Mouse (Mus musculus): Measurements from ENCODE around the gene Agpat1. TPM values are rescaled to one million over a fixed set of nuclear protein-coding genes. Genes with fewer than 3 reads are reported as not detected.

Agpat1 gene
- polyA plus RNA-seq, 1 experiment = 891 TPM

DNA sequence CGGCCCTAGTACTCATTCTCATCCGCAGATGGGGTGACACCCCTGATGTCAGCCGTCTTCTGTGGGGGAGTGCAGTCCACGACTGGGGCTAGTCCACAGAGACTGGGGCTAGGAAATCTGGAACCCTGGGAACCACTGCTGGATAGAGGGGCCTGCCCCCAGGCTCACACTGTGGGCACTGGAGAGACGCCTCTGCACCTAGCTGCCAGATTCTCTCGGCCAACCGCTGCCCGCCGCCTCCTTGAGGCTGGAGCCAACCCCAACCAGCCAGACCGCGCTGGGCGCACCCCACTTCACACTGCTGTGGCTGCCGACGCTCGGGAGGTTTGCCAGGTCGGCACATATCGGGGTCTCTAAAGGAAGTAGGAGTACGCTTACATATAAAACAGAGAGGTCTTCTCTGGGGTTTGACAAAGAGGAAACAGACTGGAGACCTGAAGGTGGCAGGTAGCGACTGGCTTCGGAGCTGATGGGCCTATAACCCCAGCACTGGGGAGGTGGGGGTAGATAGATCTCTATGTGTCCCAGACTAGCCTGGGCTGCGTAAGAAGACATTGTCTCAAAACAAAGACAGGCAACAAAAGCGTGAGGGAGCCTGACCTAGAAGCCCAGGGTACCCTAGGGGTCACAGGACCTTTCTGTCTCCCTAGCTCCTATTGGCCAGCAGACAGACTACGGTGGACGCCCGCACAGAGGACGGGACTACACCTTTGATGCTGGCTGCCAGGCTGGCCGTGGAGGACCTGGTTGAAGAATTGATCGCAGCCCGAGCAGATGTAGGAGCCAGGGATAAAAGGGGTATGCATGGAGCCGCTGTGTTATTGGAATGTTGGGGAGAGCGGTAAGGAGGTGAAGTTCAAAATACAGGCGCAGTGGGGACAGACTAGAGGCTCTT lies 17.9 kb upstream of the Agpat1 start:
- Histone ChIP-seq H3K4me3 (ENCODE audit: control insufficient read depth, low read depth, low read length) (peak overlapping the region; percentile 94), H3K27ac (ENCODE audit: control insufficient read depth, insufficient read depth, low read depth, low read length) (no peak overlapping the region), H3K27me3 (ENCODE audit: control insufficient read depth, insufficient read depth, low read length) (no peaks in the 10 kb centered on the region), H3K4me1 (ENCODE audit: control insufficient read depth, insufficient read depth, low read length) (peaks cover 50% of the 10 kb centered on the region), H3K36me3 (ENCODE audit: control insufficient read depth, insufficient read depth, low read length) (no peaks in the 10 kb centered on the region)
- no peak for TF ChIP-seq CTCF (IDR thresholded peaks at IDR 0.05; ENCODE audit: control insufficient read depth, insufficient read depth, insufficient replicate concordance, low read depth, low read length)
- TF ChIP-seq POLR2A (IDR thresholded peaks at IDR 0.05; ENCODE audit: control insufficient read depth, low read depth, low read length) = no peak

DNA sequence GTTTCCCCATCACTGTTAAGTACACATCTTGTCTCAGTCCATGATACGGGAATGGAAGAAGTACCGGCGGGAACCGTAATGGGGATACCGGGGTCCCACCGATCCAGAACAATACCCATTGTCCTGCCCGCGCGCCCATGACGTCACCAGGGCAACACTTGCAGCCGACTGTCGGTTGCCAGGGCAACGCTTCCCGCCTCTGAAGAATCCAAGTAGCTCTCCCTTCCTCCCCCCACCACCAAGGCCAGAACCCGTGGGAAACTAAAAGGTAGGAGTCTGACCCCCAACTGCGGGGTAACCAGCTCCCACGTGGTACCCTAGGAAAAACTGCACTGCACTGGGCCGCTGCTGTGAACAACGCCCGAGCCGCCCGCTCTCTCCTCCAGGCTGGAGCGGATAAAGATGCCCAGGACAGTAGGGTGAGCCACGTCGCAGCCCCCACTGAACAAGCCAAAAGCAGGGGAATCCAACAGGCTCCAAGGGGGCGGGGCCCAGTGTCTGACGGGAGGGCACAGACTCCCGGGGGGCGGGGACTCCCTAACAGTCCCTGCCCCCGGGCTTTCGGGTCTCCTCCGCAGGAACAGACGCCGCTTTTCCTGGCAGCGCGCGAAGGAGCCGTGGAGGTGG lies 17.2 kb upstream of the Agpat1 start:
- Histone ChIP-seq H3K27me3 (ENCODE audit: control insufficient read depth, insufficient read depth, low read length) (0 out of 2 replicates have a peak, but pooled peaks cover 2% of the 10 kb centered on the region), H3K27ac (ENCODE audit: control insufficient read depth, insufficient read depth, low read depth, low read length) (peak overlapping the region; percentile 92), H3K4me3 (ENCODE audit: control insufficient read depth, low read depth, low read length) (peak overlapping the region; percentile 94), H3K36me3 (ENCODE audit: control insufficient read depth, insufficient read depth, low read length) (no peaks in the 10 kb centered on the region), H3K4me1 (ENCODE audit: control insufficient read depth, insufficient read depth, low read length) (peaks cover 57% of the 10 kb centered on the region)
- TF ChIP-seq POLR2A (IDR thresholded peaks at IDR 0.05; ENCODE audit: control insufficient read depth, low read depth, low read length) (no peak; the same call in 1 of the 2 replicates), CTCF (IDR thresholded peaks at IDR 0.05; ENCODE audit: control insufficient read depth, insufficient read depth, insufficient replicate concordance, low read depth, low read length) (no peak)

DNA sequence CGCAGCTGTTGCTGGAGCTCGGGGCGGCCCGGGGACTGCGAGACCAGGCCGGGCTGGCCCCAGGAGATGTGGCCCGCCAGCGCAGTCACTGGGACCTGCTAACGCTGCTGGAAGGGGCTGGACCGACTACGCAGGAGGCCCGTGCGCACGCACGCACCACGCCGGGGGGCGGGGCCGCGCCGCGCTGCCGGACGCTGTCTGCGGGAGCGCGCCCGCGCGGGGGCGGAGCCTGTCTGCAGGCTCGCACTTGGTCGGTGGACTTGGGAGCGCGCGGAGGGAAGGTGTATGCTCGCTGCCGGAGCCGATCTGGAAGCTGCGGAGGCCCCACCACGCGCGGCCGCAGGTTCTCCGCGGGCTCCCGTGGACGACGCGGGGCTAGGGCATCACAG lies 16.6 kb upstream of the Agpat1 start:
- Histone ChIP-seq H3K27ac (ENCODE audit: control insufficient read depth, insufficient read depth, low read depth, low read length) (peak overlapping the region; percentile 92), H3K4me1 (ENCODE audit: control insufficient read depth, insufficient read depth, low read length) (peaks cover 57% of the 10 kb centered on the region), H3K36me3 (ENCODE audit: control insufficient read depth, insufficient read depth, low read length) (no peaks in the 10 kb centered on the region), H3K27me3 (ENCODE audit: control insufficient read depth, insufficient read depth, low read length) (0 out of 2 replicates have a peak, but pooled peaks cover 2% of the 10 kb centered on the region), H3K4me3 (ENCODE audit: control insufficient read depth, low read depth, low read length) (peak overlapping the region; percentile 94)
- TF ChIP-seq POLR2A (IDR thresholded peaks at IDR 0.05; ENCODE audit: control insufficient read depth, low read depth, low read length) (peak; percentile 82), CTCF (IDR thresholded peaks at IDR 0.05; ENCODE audit: control insufficient read depth, insufficient read depth, insufficient replicate concordance, low read depth, low read length) (no peak)

DNA sequence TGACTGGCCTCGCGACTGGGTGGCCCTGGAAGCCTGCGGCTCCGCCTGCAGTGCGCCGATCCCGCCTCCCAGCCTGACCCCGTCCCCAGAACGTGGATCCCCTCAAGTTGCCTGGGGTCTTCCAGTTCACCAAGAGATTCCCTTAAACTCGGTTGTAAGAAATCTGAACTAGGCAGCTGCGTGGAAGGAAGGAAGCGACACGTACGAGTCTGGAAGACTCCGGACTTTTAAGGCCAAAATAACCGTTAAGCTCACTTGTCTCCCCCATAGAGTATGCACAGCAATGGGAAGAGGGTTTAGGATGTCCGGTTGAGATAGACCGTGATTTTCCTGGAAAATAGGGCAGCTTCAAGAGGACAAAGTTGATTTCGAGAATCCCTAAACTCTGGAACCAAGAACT lies 16.2 kb upstream of the Agpat1 start:
- H3K4me1 ChIP-seq (ENCODE audit: control insufficient read depth, insufficient read depth, low read length) = peaks cover 61% of the 10 kb centered on the region
- H3K27me3 ChIP-seq (ENCODE audit: control insufficient read depth, insufficient read depth, low read length) = 0 out of 2 replicates have a peak, but pooled peaks cover 2% of the 10 kb centered on the region
- peak overlapping the region; percentile 94 for H3K4me3 ChIP-seq (ENCODE audit: control insufficient read depth, low read depth, low read length)
- H3K36me3 ChIP-seq (ENCODE audit: control insufficient read depth, insufficient read depth, low read length) = no peaks in the 10 kb centered on the region
- H3K27ac ChIP-seq (ENCODE audit: control insufficient read depth, insufficient read depth, low read depth, low read length) = peak overlapping the region; percentile 85
- TF ChIP-seq POLR2A (IDR thresholded peaks at IDR 0.05; ENCODE audit: control insufficient read depth, low read depth, low read length) (no peak), CTCF (IDR thresholded peaks at IDR 0.05; ENCODE audit: control insufficient read depth, insufficient read depth, insufficient replicate concordance, low read depth, low read length) (no peak)

DNA sequence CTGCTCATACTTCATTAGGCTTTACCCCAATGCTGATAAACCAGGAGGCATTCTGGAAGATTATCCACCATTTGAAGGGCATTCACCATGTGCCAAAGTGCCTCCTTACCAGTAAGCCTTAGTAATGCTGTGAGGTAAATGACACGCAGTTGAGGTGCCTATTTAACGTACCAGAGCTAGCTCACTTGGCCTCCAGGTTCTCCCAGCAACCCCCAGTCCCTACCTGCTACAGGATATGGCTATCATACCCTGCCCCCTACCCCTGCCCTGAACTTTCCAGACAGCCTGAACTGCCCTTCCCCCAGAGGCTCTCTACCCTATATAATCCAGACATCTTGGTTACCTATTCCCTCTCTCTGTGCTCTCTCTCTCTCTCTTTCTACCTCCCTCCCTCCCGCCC lies 15.3 kb upstream of the Agpat1 start:
- TF ChIP-seq CTCF (IDR thresholded peaks at IDR 0.05; ENCODE audit: control insufficient read depth, insufficient read depth, insufficient replicate concordance, low read depth, low read length) = no peak
- no peak for TF ChIP-seq POLR2A (IDR thresholded peaks at IDR 0.05; ENCODE audit: control insufficient read depth, low read depth, low read length)
- Histone ChIP-seq H3K36me3 (ENCODE audit: control insufficient read depth, insufficient read depth, low read length) (no peaks in the 10 kb centered on the region), H3K4me1 (ENCODE audit: control insufficient read depth, insufficient read depth, low read length) (peaks cover 61% of the 10 kb centered on the region), H3K27ac (ENCODE audit: control insufficient read depth, insufficient read depth, low read depth, low read length) (no peak overlapping the region), H3K27me3 (ENCODE audit: control insufficient read depth, insufficient read depth, low read length) (0 out of 2 replicates have a peak, but pooled peaks cover 2% of the 10 kb centered on the region), H3K4me3 (ENCODE audit: control insufficient read depth, low read depth, low read length) (peak overlapping the region; percentile 28)

DNA sequence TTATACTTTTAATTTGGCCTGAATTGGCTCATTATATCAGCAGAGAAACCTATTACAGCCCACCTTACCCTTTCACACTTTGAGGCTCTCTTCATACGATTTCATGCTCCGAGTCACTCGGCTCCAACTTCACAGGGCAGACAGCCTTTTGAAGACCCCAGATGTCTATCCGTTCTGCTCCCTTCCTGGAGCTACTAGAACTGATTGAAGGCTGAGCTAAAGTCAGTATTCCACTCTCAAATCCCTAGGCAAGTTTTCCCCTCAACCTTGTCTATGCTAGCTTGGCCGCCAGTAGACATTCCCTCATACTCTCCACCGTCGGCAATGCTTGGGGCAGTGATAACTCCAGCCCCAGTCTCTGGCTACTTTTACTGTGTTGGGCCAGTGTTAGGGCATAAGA lies 14.9 kb upstream of the Agpat1 start:
- Histone ChIP-seq H3K27me3 (ENCODE audit: control insufficient read depth, insufficient read depth, low read length) (0 out of 2 replicates have a peak, but pooled peaks cover 2% of the 10 kb centered on the region), H3K27ac (ENCODE audit: control insufficient read depth, insufficient read depth, low read depth, low read length) (peak overlapping the region; percentile 23; the same call in 1 of the 2 replicates), H3K4me3 (ENCODE audit: control insufficient read depth, low read depth, low read length) (peak overlapping the region; percentile 22; the same call in 1 of the 2 replicates), H3K36me3 (ENCODE audit: control insufficient read depth, insufficient read depth, low read length) (no peaks in the 10 kb centered on the region), H3K4me1 (ENCODE audit: control insufficient read depth, insufficient read depth, low read length) (peaks cover 60% of the 10 kb centered on the region)
- no peak for TF ChIP-seq CTCF (IDR thresholded peaks at IDR 0.05; ENCODE audit: control insufficient read depth, insufficient read depth, insufficient replicate concordance, low read depth, low read length)
- TF ChIP-seq POLR2A (IDR thresholded peaks at IDR 0.05; ENCODE audit: control insufficient read depth, low read depth, low read length) = no peak

DNA sequence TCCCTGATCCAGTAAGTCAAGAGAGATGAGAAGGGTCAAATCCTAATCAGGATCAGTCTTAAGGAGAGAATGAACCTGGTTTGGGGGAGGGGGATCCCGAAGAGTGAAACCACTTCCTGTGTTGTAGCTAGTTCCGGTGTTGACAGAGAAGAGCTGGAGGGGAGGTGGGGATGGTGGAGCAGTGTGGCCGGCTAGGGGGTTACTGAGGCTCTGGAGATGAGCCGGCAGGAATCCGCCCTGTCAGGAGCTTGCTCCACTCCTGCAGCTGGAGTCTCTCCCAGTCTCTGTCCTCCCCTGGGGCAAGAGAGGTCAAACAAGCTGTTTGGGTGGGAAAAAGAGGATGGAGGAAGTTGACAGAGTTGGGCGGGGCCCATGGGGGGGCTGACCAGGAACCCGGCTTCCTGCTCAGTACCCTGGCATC lies 14.4 kb upstream of the Agpat1 start, which contains the start of gene Gpsm3:
Gene Gpsm3, plus strand, starts transcription at position 126 of the 421 bp plus-strand sequence.
- Histone ChIP-seq H3K36me3 (ENCODE audit: control insufficient read depth, insufficient read depth, low read length) (no peaks in the 10 kb centered on the region), H3K27ac (ENCODE audit: control insufficient read depth, insufficient read depth, low read depth, low read length) (peak within 1 kb of the TSS; percentile 23; the same call in 1 of the 2 replicates), H3K4me1 (ENCODE audit: control insufficient read depth, insufficient read depth, low read length) (peaks cover 55% of the 10 kb centered on the region), H3K27me3 (ENCODE audit: control insufficient read depth, insufficient read depth, low read length) (0 out of 2 replicates have a peak, but pooled peaks cover 2% of the 10 kb centered on the region), H3K4me3 (ENCODE audit: control insufficient read depth, low read depth, low read length) (peak within 1 kb of the TSS; percentile 28)
- no peak for TF ChIP-seq CTCF (IDR thresholded peaks at IDR 0.05; ENCODE audit: control insufficient read depth, insufficient read depth, insufficient replicate concordance, low read depth, low read length)
- TF ChIP-seq POLR2A (IDR thresholded peaks at IDR 0.05; ENCODE audit: control insufficient read depth, low read depth, low read length) = no peak
